Mouse (Mus musculus) CH12.LX (cell line): ENCODE measurements at regions not wholly inside any gene's neighbourhood (a gene's known extent, or its start where the extent isn't known, plus 50 kb on each side); places are given as distances from the start of the nearest gene placed in this dataset.

Source experiments
- DNase-seq: peaks from one replicate; pipeline ENCODE4 v3.0.0-alpha.2; 2013; ENCODE audit errors: extremely low read depth
- H3K27ac ChIP-seq: 2 replicates; pipeline ENCODE4 v1.5.1; 2012; ENCODE audit warnings: low read depth, mild to moderate bottlenecking, control low read depth, moderate library complexity; ENCODE audit not compliant: insufficient read depth
- H3K27me3 ChIP-seq: replicated peaks from 2 replicates; pipeline ENCODE3; 2012; ENCODE audit warnings: inconsistent platforms
- H3K36me3 ChIP-seq, 2 experiments: replicated peaks in 1 of 2; 2 replicates each; pipeline versions ENCODE3 to v1.6.1; 2012; ENCODE audit warnings: inconsistent platforms in 1 of 2, low read length in 1 of 2, mild to moderate bottlenecking in 1 of 2, mixed read lengths in 1 of 2, moderate library complexity in 1 of 2; ENCODE audit not compliant: control insufficient read depth in 1 of 2, insufficient read depth in 1 of 2
- H3K4me1 ChIP-seq, 2 experiments: 2 replicates each; pipeline ENCODE4 v1.6.1; 2012; ENCODE audit warnings: inconsistent platforms in 1 of 2, moderate library complexity in 1 of 2; ENCODE audit not compliant: insufficient read depth in 2 of 2, control insufficient read depth in 1 of 2
- H3K4me2 ChIP-seq: 2 replicates; pipeline ENCODE4 v1.6.1; 2012; ENCODE audit warnings: low read depth, mild to moderate bottlenecking, control low read depth; ENCODE audit not compliant: poor library complexity, insufficient read depth, severe bottlenecking
- H3K4me3 ChIP-seq, 3 experiments: fragments of 150-350 bp in 1 of 3; sonication (generic) in 1 of 3; replicated peaks in 1 of 3; 2 replicates each; pipeline versions ENCODE3 to v1.5.1; 2011 to 2012; ENCODE audit warnings: low read depth in 2 of 3, low read length in 2 of 3, mild to moderate bottlenecking in 2 of 3, moderate library complexity in 2 of 3, control low read depth in 1 of 3, improper control_type of control experiment in 1 of 3, inconsistent platforms in 1 of 3, mixed read lengths in 1 of 3; ENCODE audit not compliant: poor library complexity in 1 of 3
- H3K79me2 ChIP-seq: replicated peaks from 2 replicates; pipeline ENCODE4 v1.6.1; 2012; ENCODE audit warnings: mild to moderate bottlenecking, moderate library complexity; ENCODE audit not compliant: control insufficient read depth, poor library complexity, insufficient read depth, severe bottlenecking; ENCODE audit errors: extremely low read depth
- H3K9ac ChIP-seq: 2 replicates; pipeline ENCODE4 v1.6.1; 2012; ENCODE audit warnings: low read depth, mild to moderate bottlenecking, control low read depth, moderate library complexity; ENCODE audit not compliant: insufficient read depth
- H3K9me3 ChIP-seq: replicated peaks from 2 replicates; pipeline ENCODE3; 2012; ENCODE audit warnings: low read length, inconsistent platforms, mixed read lengths
- BHLHE40 ChIP-seq: IDR thresholded peaks from 2 replicates; pipeline ENCODE4 v1.6.1; 2011; ENCODE audit warnings: mild to moderate bottlenecking, low read depth, low read length, improper control_type of control experiment
- CHD1 ChIP-seq: IDR thresholded peaks from 2 replicates; pipeline ENCODE4 v1.6.1; 2012; ENCODE audit warnings: low read depth, low read length, improper control_type of control experiment, inconsistent platforms
- CHD2 ChIP-seq: IDR thresholded peaks from 2 replicates; pipeline ENCODE4 v1.6.1; 2011; ENCODE audit warnings: low read length, improper control_type of control experiment
- CTCF ChIP-seq, 2 experiments: IDR thresholded peaks in 1 of 2; conservative IDR thresholded peaks in 1 of 2; 2 replicates each; pipeline ENCODE4 v1.5.1; 2011 to 2012; ENCODE audit warnings: low read depth in 2 of 2, low read length in 2 of 2, improper control_type of control experiment in 1 of 2, inconsistent platforms in 1 of 2, mild to moderate bottlenecking in 1 of 2, moderate library complexity in 1 of 2
- ELF1 ChIP-seq: IDR thresholded peaks from 2 replicates; pipeline ENCODE4 v1.6.1; 2014; ENCODE audit warnings: low read depth, mild to moderate bottlenecking, inconsistent platforms, low read length, improper control_type of control experiment
- ETS1 ChIP-seq: conservative IDR thresholded peaks from 2 replicates; pipeline ENCODE4 v1.6.1; 2012; ENCODE audit warnings: low read depth, mild to moderate bottlenecking, inconsistent platforms, low read length, improper control_type of control experiment, moderate library complexity
- GABPA ChIP-seq: IDR thresholded peaks from 2 replicates; pipeline ENCODE4 v1.6.1; 2012; ENCODE audit warnings: low read depth, low read length, improper control_type of control experiment, inconsistent platforms; ENCODE audit not compliant: insufficient replicate concordance
- HCFC1 ChIP-seq: IDR thresholded peaks from 2 replicates; pipeline ENCODE4 v1.6.1; 2012; ENCODE audit warnings: low read depth, mild to moderate bottlenecking, inconsistent platforms, low read length, improper control_type of control experiment
- JUN ChIP-seq: IDR thresholded peaks from 2 replicates; pipeline ENCODE4 v1.6.1; 2011; ENCODE audit warnings: low read depth, mild to moderate bottlenecking, low read length, improper control_type of control experiment, moderate library complexity; ENCODE audit not compliant: insufficient read depth
- JUND ChIP-seq: conservative IDR thresholded peaks from 2 replicates; pipeline ENCODE4 v1.6.1; 2011; ENCODE audit warnings: low read depth, low read length, improper control_type of control experiment
- KAT2A ChIP-seq: IDR thresholded peaks from 2 replicates; pipeline ENCODE4 v1.6.1; 2012; ENCODE audit warnings: low read length, improper control_type of control experiment, inconsistent platforms; ENCODE audit not compliant: insufficient replicate concordance
- MAFK ChIP-seq: IDR thresholded peaks from 2 replicates; pipeline ENCODE4 v1.6.1; 2011; ENCODE audit warnings: low read length, improper control_type of control experiment; ENCODE audit not compliant: insufficient replicate concordance
- MYC ChIP-seq: IDR thresholded peaks from 2 replicates; pipeline ENCODE4 v1.6.1; 2011; ENCODE audit warnings: low read depth, mild to moderate bottlenecking, improper control_type of control experiment, low read length
- NELFE ChIP-seq: IDR thresholded peaks from 2 replicates; pipeline ENCODE4 v1.6.1; 2011; ENCODE audit warnings: low read depth, low read length, improper control_type of control experiment
- NRF1 ChIP-seq: IDR thresholded peaks from 2 replicates; pipeline ENCODE4 v1.6.1; 2014; ENCODE audit warnings: low read depth, mild to moderate bottlenecking, inconsistent platforms, low read length, improper control_type of control experiment, moderate library complexity
- POLR2A ChIP-seq: IDR thresholded peaks from 2 replicates; pipeline ENCODE4 v1.6.1; 2011; ENCODE audit warnings: low read depth, mild to moderate bottlenecking, improper control_type of control experiment, low read length
- POLR2AphosphoS2 ChIP-seq: IDR thresholded peaks from 2 replicates; pipeline ENCODE4 v1.6.1; 2011; ENCODE audit warnings: low read depth, low read length, improper control_type of control experiment
- RAD21 ChIP-seq: IDR thresholded peaks from 2 replicates; pipeline ENCODE4 v1.6.1; 2011; ENCODE audit warnings: low read depth, mild to moderate bottlenecking, low read length, improper control_type of control experiment, moderate library complexity
- RCOR1 ChIP-seq: conservative IDR thresholded peaks from 2 replicates; pipeline ENCODE4 v1.6.1; 2012; ENCODE audit warnings: low read depth, mild to moderate bottlenecking, inconsistent platforms, low read length, improper control_type of control experiment
- SIN3A ChIP-seq: IDR thresholded peaks from 2 replicates; pipeline ENCODE4 v1.6.1; 2012; ENCODE audit warnings: low read length, improper control_type of control experiment, inconsistent platforms
- SMC3 ChIP-seq: IDR thresholded peaks from 2 replicates; pipeline ENCODE4 v1.6.1; 2011; ENCODE audit warnings: low read depth, low read length, improper control_type of control experiment
- TBP ChIP-seq: conservative IDR thresholded peaks from 2 replicates; pipeline ENCODE4 v1.6.1; 2011; ENCODE audit warnings: low read depth, low read length, improper control_type of control experiment
- USF1 ChIP-seq: IDR thresholded peaks from 2 replicates; pipeline ENCODE4 v1.6.1; 2014; ENCODE audit warnings: low read depth, mild to moderate bottlenecking, inconsistent platforms, low read length, improper control_type of control experiment
- ZC3H11A ChIP-seq: IDR thresholded peaks from 2 replicates; pipeline ENCODE4 v1.6.1; 2012; ENCODE audit warnings: low read depth, mild to moderate bottlenecking, inconsistent platforms, low read length, improper control_type of control experiment
- ZKSCAN1 ChIP-seq: IDR thresholded peaks from 2 replicates; pipeline ENCODE4 v1.6.1; 2012; ENCODE audit warnings: low read depth, inconsistent platforms, low read length, improper control_type of control experiment, borderline replicate concordance
- ZNF384 ChIP-seq: IDR thresholded peaks from 2 replicates; pipeline ENCODE4 v1.6.1; 2012; ENCODE audit warnings: low read depth, low read length, improper control_type of control experiment, inconsistent platforms
- dilution Hi-C: fragments of 300-500 bp; cut with MboI; formaldehyde crosslinking; loops from 2 replicates; pipeline ENCODE4 v1.14.3; 2020; ENCODE audit warnings: low sequenced_read_pairs; ENCODE audit not compliant: extremely low pct_unique_long_range_greater_than_20kb, extremely low pct_ligation_motif_present
- in situ Hi-C: fragments of 300-500 bp; cut with MboI; formaldehyde crosslinking; loops from 3 replicates; pipeline ENCODE4 v1.14.3; 2019; ENCODE audit warnings: low sequenced_read_pairs, low pct_ligation_motif_present, low pct_unique_long_range_greater_than_20kb, mixed read lengths

GRCm38 (mm10) chr14:78395631-78396030 lies 87.8 kb upstream of the Tnfsf11 start:
- Histone ChIP-seq H3K9ac (no peak overlapping the region), H3K27me3 (no peaks in the 10 kb centered on the region), H3K27ac (no peak overlapping the region), H3K36me3 (no peaks in the 10 kb centered on the region), H3K79me2 (no peaks in the 10 kb centered on the region), H3K4me3 (no peak overlapping the region), H3K4me2 (no peak overlapping the region), H3K4me1 (no peaks in the 10 kb centered on the region), H3K9me3 (no peaks in the 10 kb centered on the region)
- no peak for DNase-seq
- in situ Hi-C loops, result no loop called here
- TF ChIP-seq ZKSCAN1 (no peak), JUND (no peak), BHLHE40 (no peak), ZNF384 (no peak), MAFK (no peak), RAD21 (no peak), ZC3H11A (no peak), ELF1 (no peak), JUN (no peak), GABPA (no peak), CHD1 (no peak), CHD2 (no peak), RCOR1 (no peak)
- dilution Hi-C loops, result no loop called here

- TF ChIP-seq NRF1 (no peak), NELFE (no peak), SIN3A (no peak), POLR2A (no peak), POLR2AphosphoS2 (no peak), RCOR1 (no peak), MAFK (no peak), SMC3 (no peak), HCFC1 (no peak), ZKSCAN1 (no peak), MYC (no peak), RAD21 (no peak), ETS1 (no peak), USF1 (no peak), TBP (no peak), CTCF (conservative IDR thresholded peaks at IDR 0.05 in 1 of 2, IDR thresholded peaks at IDR 0.05 in 1 of 2; ENCODE audit: low read depth in 2 of 2, low read length in 2 of 2) (no peak), KAT2A (no peak)
- dilution Hi-C loops (no loop called here), in situ Hi-C loops (no loop called here)
These were observed 79.2 kb upstream of the Tnfsf11 start for GRCm38 (mm10) chr14:78387011-78387410.

More at GRCm38 (mm10) chr14:78387011-78387410, 79.2 kb upstream of the Tnfsf11 start:
- Histone ChIP-seq H3K79me2 (no peaks in the 10 kb centered on the region), H3K4me1 (no peaks in the 10 kb centered on the region), H3K4me3 (no peak overlapping the region), H3K9me3 (no peaks in the 10 kb centered on the region), H3K27me3 (no peaks in the 10 kb centered on the region), H3K27ac (no peak overlapping the region), H3K36me3 (no peaks in the 10 kb centered on the region), H3K4me2 (no peak overlapping the region), H3K9ac (no peak overlapping the region)
- no peak for DNase-seq
